Mouse (Mus musculus) lung, embryonic 14.5 days (tissue): ENCODE data around the gene AU021092. TPM values are rescaled to one million over a fixed set of nuclear protein-coding genes. Genes with fewer than 3 reads are reported as not detected.

Experiments
- ATAC-seq: fragments of 200-750 bp; cut with Nextera tagmentation; 2 replicates; pipeline ENCODE4 v1.8.0; 2017; ENCODE audit warnings: mild to moderate bottlenecking, moderate TSS enrichment, moderate library complexity; ENCODE audit not compliant: insufficient read depth
- DNase-seq: peaks from one replicate; pipeline ENCODE4 v3.0.0-alpha.2; 2015
- H3K27ac ChIP-seq: fragments of 300-500 bp; sonication (generic); 2 replicates; pipeline ENCODE4 v1.5.1; 2014; ENCODE audit warnings: low read depth, mild to moderate bottlenecking, moderate library complexity
- H3K27me3 ChIP-seq: fragments of 300-500 bp; sonication (generic); 2 replicates; pipeline ENCODE4 v1.6.1; 2014; ENCODE audit warnings: low read length, control low read depth; ENCODE audit not compliant: insufficient read depth
- H3K36me3 ChIP-seq: fragments of 300-500 bp; sonication (generic); 2 replicates; pipeline ENCODE4 v1.6.1; 2014; ENCODE audit warnings: control low read depth; ENCODE audit not compliant: insufficient read depth
- H3K4me1 ChIP-seq: fragments of 300-500 bp; sonication (generic); 2 replicates; pipeline ENCODE4 v1.6.1; 2014; ENCODE audit warnings: antibody characterized with exemption, control low read depth; ENCODE audit not compliant: insufficient read depth
- H3K4me2 ChIP-seq: fragments of 300-500 bp; sonication (generic); 2 replicates; pipeline ENCODE4 v1.6.1; 2014; ENCODE audit warnings: mild to moderate bottlenecking
- H3K4me3 ChIP-seq: fragments of 300-500 bp; sonication (generic); 2 replicates; pipeline ENCODE4 v1.5.1; 2014; ENCODE audit warnings: low read depth, low read length
- H3K9ac ChIP-seq: fragments of 300-500 bp; sonication (generic); 2 replicates; pipeline ENCODE4 v1.6.1; 2014
- H3K9me3 ChIP-seq: fragments of 300-500 bp; sonication (generic); 2 replicates; pipeline ENCODE4 v1.6.1; 2016; ENCODE audit warnings: low read depth, low read length, control low read depth
- CTCF ChIP-seq: IDR thresholded peaks from 2 replicates; pipeline ENCODE4 v1.5.1; 2016; ENCODE audit warnings: antibody characterized with exemption, low read depth
- WGBS: fragments of 180-500 bp; shearing (Covaris S2); extraction: QIAGEN DNeasy Blood & Tissue Kit; methylation state at CpG from one replicate; pipeline ENCODE4 v1.1.7; 2014; 5-methylcytosine and 5-hydroxymethylcytosine counted together
- polyA plus RNA-seq: library from polyadenylated mRNA; unstranded; fragments of >200 nt; fragmentation: Nextera tagmentation; extraction: Ambion mirVana; gene quantifications from 2 replicates; pipeline ENCODE4 v1.2.1, GENCODE M21; 2014

Gene AU021092
- polyA plus RNA-seq, 1 experiment from 2014 or later = 3.4 TPM

GRCm38 (mm10) chr16:5212150-5212549, 9.9 kb downstream of the AU021092 start:
- H3K9ac ChIP-seq = no peak overlapping the region
- H3K9me3 ChIP-seq = no peaks in the 10 kb centered on the region
- H3K4me1 ChIP-seq = no peaks in the 10 kb centered on the region
- H3K4me2 ChIP-seq = no peak overlapping the region
- no peaks in the 10 kb centered on the region for H3K36me3 ChIP-seq
- no peak overlapping the region for H3K4me3 ChIP-seq
- no peak overlapping the region for H3K27ac ChIP-seq
- ATAC-seq = no peak
- TF ChIP-seq CTCF = no peak
- 80% methylated on average over 3 of the region's 3 CpGs for WGBS
- no peak for DNase-seq
- H3K27me3 ChIP-seq = no peaks in the 10 kb centered on the region

DNA sequence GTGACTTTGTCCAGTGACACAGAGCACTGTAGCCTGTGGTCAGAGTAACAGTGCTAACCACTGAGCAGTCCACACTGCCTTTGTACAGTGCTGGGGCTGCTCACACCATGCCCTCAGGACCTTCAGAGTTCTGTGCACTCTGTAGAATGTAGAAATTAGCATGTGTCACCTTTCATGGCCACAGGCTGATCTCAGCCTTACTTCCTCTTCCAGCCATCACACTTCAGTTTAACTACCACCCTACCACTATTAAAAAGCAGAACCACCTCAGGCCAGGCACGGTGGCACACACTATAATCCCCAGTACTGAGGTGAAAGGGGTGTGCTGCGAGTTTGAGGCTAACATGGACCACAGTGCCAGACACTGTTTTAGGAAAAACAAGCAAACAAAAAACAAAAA, 11.7 kb downstream of the AU021092 start:
- TF ChIP-seq CTCF = no peak
- no peak for DNase-seq
- Histone ChIP-seq H3K36me3 (no peaks in the 10 kb centered on the region), H3K9ac (no peak overlapping the region), H3K4me3 (no peak overlapping the region), H3K27me3 (no peaks in the 10 kb centered on the region), H3K9me3 (no peaks in the 10 kb centered on the region), H3K4me2 (no peak overlapping the region), H3K27ac (no peak overlapping the region), H3K4me1 (no peaks in the 10 kb centered on the region)
- no peak for ATAC-seq
- WGBS = 63% methylated on average over 2 of the region's 2 CpGs

- ATAC-seq (no peak), DNase-seq (no peak)
- no peak overlapping the region for H3K9ac ChIP-seq
- H3K4me3 ChIP-seq = no peak overlapping the region
- no peaks in the 10 kb centered on the region for H3K27me3 ChIP-seq
- 0 out of 2 replicates have a peak, but pooled peaks cover 3% of the 10 kb centered on the region for H3K4me1 ChIP-seq
- no peaks in the 10 kb centered on the region for H3K9me3 ChIP-seq
- H3K36me3 ChIP-seq = no peaks in the 10 kb centered on the region
- no peak for TF ChIP-seq CTCF
- no peak overlapping the region for H3K4me2 ChIP-seq
- 71% methylated on average over 5 of the region's 5 CpGs for WGBS
- no peak overlapping the region for H3K27ac ChIP-seq
Observed at GRCm38 (mm10) chr16:5206051-5206450, 16.0 kb downstream of the AU021092 start.

GRCm38 (mm10) chr16:5205431-5205970, 16.6 kb downstream of the AU021092 start:
- 0 out of 2 replicates have a peak, but pooled peaks cover 3% of the 10 kb centered on the region for H3K4me1 ChIP-seq
- no peak for ATAC-seq
- no peak for DNase-seq
- H3K9me3 ChIP-seq = no peaks in the 10 kb centered on the region
- no peak overlapping the region for H3K9ac ChIP-seq
- TF ChIP-seq CTCF = no peak
- H3K4me3 ChIP-seq = no peak overlapping the region
- no peak overlapping the region for H3K27ac ChIP-seq
- no peak overlapping the region for H3K4me2 ChIP-seq
- H3K27me3 ChIP-seq = no peaks in the 10 kb centered on the region
- WGBS = 79% methylated on average over 5 of the region's 5 CpGs
- H3K36me3 ChIP-seq = no peaks in the 10 kb centered on the region

GRCm38 (mm10) chr16:5203668-5204433, 18.2 kb downstream of the AU021092 start, which contains the start of gene Nagpa:
Gene Nagpa, minus strand, starts transcription at chr16:5204012.
- Histone ChIP-seq H3K36me3 (peaks cover 4% of the 10 kb centered on the region; the same call in 1 of the 2 replicates), H3K4me1 (0 out of 2 replicates have a peak, but pooled peaks cover 3% of the 10 kb centered on the region), H3K4me3 (peak within 1 kb of the TSS; percentile 86), H3K9me3 (no peaks in the 10 kb centered on the region), H3K9ac (peak within 1 kb of the TSS; percentile 62), H3K4me2 (peak within 1 kb of the TSS; percentile 98), H3K27me3 (no peaks in the 10 kb centered on the region), H3K27ac (no peak within 1 kb of the TSS; the same call in 1 of the 2 replicates)
- DNase-seq (peak; percentile 95), ATAC-seq (peak; percentile 90)
- no peak for TF ChIP-seq CTCF
- 4% methylated on average over 40 of the region's 40 CpGs for whole genome bisulfite sequencing

DNA sequence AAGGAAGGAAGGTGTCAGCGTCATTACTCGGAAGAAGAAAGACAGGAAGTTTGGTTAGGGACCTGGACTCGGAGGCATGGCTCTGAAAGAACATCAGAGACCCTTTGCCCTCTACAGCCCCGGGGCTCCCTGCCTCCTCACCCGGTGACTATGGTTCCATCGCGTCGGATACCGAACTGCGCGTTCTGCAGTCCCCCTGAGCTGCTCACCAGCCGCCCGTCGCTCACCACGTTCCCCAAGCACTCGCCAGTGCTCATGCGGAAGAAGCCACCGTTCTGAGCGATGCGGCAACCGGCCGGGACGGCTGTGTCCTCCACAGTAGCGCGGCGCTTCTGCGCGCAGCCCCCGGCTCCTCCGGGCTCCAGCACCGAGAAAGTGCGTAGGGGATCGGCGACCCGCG, 18.9 kb downstream of the AU021092 start:
- Histone ChIP-seq H3K27me3 (no peaks in the 10 kb centered on the region), H3K4me3 (peak overlapping the region; percentile 86), H3K9me3 (no peaks in the 10 kb centered on the region), H3K36me3 (peaks cover 4% of the 10 kb centered on the region; the same call in 1 of the 2 replicates), H3K9ac (peak overlapping the region; percentile 62), H3K4me2 (peak overlapping the region; percentile 98), H3K4me1 (0 out of 2 replicates have a peak, but pooled peaks cover 3% of the 10 kb centered on the region), H3K27ac (no peak overlapping the region)
- peak; percentile 53 for ATAC-seq
- DNase-seq = peak; percentile 7
- 1% methylated on average over 36 of the region's 36 CpGs for WGBS
- no peak for TF ChIP-seq CTCF

- Histone ChIP-seq H3K36me3 (peaks cover 4% of the 10 kb centered on the region; the same call in 1 of the 2 replicates), H3K4me2 (peak overlapping the region; percentile 98), H3K27me3 (no peaks in the 10 kb centered on the region), H3K9me3 (no peaks in the 10 kb centered on the region), H3K9ac (no peak overlapping the region), H3K4me3 (peak overlapping the region; percentile 86), H3K27ac (no peak overlapping the region), H3K4me1 (0 out of 2 replicates have a peak, but pooled peaks cover 3% of the 10 kb centered on the region)
- WGBS = 9% methylated on average over 4 of the region's 4 CpGs
- ATAC-seq = no peak
- peak; percentile 84 for DNase-seq
- peak; percentile 74 for TF ChIP-seq CTCF
Observed at GRCm38 (mm10) chr16:5202681-5203080, 19.4 kb downstream of the AU021092 start.
